Mouse (Mus musculus): ENCODE data around the gene Btg1. TPM values are rescaled to one million over a fixed set of nuclear protein-coding genes. Genes with fewer than 3 reads are reported as not detected.

Gene Btg1
- total and polyA plus RNA-seq, 2 experiments from 2014 or later = 24.7 to 28.7 TPM

DNA sequence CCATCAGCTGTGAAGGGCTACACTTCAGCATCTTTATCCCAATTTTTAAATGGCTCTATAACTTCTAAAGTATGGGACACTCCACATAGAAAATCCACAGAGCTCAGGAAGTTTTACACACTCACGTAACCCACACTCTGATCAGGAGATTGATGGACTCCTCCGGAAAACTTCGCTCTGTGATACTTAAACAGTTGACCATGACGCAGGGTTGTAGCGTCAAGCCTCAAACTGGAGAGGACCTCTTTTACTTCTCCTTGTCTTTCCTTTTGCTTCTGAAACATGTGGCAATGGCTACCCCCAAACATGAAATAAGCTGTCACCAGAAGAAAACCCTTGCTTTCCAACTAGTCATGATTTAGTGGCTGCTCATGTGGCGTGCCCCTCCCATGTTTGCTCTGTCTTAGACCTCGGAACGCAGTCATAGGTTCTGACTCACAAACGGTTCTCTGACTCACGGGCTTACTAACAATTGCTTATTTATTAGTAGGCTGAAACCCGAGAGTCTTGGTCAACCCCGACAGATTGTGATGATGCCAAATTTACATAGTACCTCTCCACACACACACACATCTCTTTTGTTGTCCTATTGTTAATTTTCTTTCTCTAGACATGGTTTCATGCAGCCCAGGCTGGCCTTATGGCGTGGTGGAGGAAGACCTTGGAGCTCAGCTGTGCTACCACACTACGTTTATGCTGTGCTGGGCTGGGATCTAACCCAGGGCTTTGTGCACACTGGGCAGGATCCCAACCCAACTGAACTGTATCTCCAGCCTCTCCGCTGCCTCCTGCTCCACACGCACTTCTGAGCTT lies 11.5 kb downstream of the Btg1 start:
- no peak for TF ChIP-seq EP300 (IDR thresholded peaks at IDR 0.05; ENCODE audit: low read depth)
- no peak overlapping the region for H3K4me3 ChIP-seq (ENCODE audit: low read depth, low read length)
- H3K27ac ChIP-seq (ENCODE audit: low read depth) = no peak overlapping the region
- ATAC-seq (ENCODE audit: insufficient read depth, low read depth) (no peak), DNase-seq (ENCODE audit: low spot score) (no peak)
- H3K36me3 ChIP-seq (replicated peaks; ENCODE audit: control insufficient read depth, insufficient read depth, low read length) = peaks cover 14% of the 10 kb centered on the region
- no peaks in the 10 kb centered on the region for H3K27me3 ChIP-seq (ENCODE audit: control insufficient read depth, insufficient read depth, low read length)
- H3K9ac ChIP-seq (replicated peaks; ENCODE audit: low read depth, low read length) = no peak overlapping the region
- WGBS = 90% methylated on average over 16 of the region's 16 CpGs
- H3K4me1 ChIP-seq (ENCODE audit: control insufficient read depth, insufficient read depth) = peaks cover 28% of the 10 kb centered on the region
- no peaks in the 10 kb centered on the region for H3K9me3 ChIP-seq (replicated peaks; ENCODE audit: control insufficient read depth, low read length)
- H3K4me2 ChIP-seq (ENCODE audit: low read depth, low read length) = no peak overlapping the region

DNA sequence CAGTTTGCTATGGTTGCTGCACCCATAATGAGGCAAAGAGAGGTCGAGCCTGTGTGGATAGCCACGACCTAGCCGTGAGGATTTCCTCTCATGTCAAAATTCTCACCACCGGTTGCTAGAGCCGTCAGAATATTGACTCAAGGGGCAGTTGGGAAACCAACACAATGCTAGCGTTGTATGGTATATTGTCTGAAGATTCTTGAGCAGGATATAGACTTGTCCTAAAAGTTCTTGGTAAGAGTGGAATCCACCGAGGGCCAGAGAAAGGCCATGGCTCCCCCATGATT lies 12.1 kb downstream of the Btg1 start:
- Histone ChIP-seq H3K27ac (ENCODE audit: low read depth) (no peak overlapping the region), H3K4me1 (ENCODE audit: control insufficient read depth, insufficient read depth) (peaks cover 26% of the 10 kb centered on the region), H3K36me3 (replicated peaks; ENCODE audit: control insufficient read depth, insufficient read depth, low read length) (peaks cover 11% of the 10 kb centered on the region), H3K4me2 (ENCODE audit: low read depth, low read length) (no peak overlapping the region), H3K27me3 (ENCODE audit: control insufficient read depth, insufficient read depth, low read length) (no peaks in the 10 kb centered on the region), H3K4me3 (ENCODE audit: low read depth, low read length) (no peak overlapping the region), H3K9ac (replicated peaks; ENCODE audit: low read depth, low read length) (no peak overlapping the region), H3K9me3 (replicated peaks; ENCODE audit: control insufficient read depth, low read length) (no peaks in the 10 kb centered on the region)
- TF ChIP-seq CTCF (IDR thresholded peaks at IDR 0.05; ENCODE audit: low read depth) (no peak), EP300 (IDR thresholded peaks at IDR 0.05; ENCODE audit: low read depth) (no peak)
- 83% methylated on average over 7 of the region's 7 CpGs for WGBS
- ATAC-seq (ENCODE audit: insufficient read depth, low read depth) (no peak), DNase-seq (ENCODE audit: low spot score) (no peak)

DNA sequence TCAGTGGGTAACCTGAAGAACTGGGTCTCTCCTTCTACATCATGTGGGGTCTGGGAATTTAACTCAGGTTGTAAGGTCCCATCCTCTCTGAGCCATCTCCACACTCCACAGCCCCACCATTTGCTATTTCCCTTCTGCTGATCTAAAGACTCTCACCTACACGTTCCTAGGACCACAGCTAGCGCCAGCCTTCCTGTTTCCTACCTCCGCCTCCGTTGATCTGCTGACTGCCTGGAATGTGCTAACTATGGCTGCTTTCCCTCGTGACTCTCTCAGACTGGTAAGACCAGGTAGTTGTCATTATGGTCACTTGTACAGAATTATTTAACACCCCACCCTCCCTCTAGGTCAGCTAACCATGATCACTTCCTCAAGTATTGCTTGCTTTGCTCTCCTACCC lies 13.3 kb downstream of the Btg1 start:
- Histone ChIP-seq H3K9me3 (replicated peaks; ENCODE audit: control insufficient read depth, low read length) (no peaks in the 10 kb centered on the region), H3K4me2 (ENCODE audit: low read depth, low read length) (no peak overlapping the region), H3K27ac (ENCODE audit: low read depth) (no peak overlapping the region), H3K4me1 (ENCODE audit: control insufficient read depth, insufficient read depth) (peaks cover 27% of the 10 kb centered on the region), H3K27me3 (ENCODE audit: control insufficient read depth, insufficient read depth, low read length) (no peaks in the 10 kb centered on the region), H3K9ac (replicated peaks; ENCODE audit: low read depth, low read length) (no peak overlapping the region), H3K36me3 (replicated peaks; ENCODE audit: control insufficient read depth, insufficient read depth, low read length) (peaks cover 8% of the 10 kb centered on the region), H3K4me3 (ENCODE audit: low read depth, low read length) (no peak overlapping the region)
- ATAC-seq (ENCODE audit: insufficient read depth, low read depth) (no peak), DNase-seq (ENCODE audit: low spot score) (no peak)
- 38% methylated on average over 5 of the region's 5 CpGs for WGBS
- TF ChIP-seq CTCF (IDR thresholded peaks at IDR 0.05; ENCODE audit: low read depth) (no peak), EP300 (IDR thresholded peaks at IDR 0.05; ENCODE audit: low read depth) (no peak)

DNA sequence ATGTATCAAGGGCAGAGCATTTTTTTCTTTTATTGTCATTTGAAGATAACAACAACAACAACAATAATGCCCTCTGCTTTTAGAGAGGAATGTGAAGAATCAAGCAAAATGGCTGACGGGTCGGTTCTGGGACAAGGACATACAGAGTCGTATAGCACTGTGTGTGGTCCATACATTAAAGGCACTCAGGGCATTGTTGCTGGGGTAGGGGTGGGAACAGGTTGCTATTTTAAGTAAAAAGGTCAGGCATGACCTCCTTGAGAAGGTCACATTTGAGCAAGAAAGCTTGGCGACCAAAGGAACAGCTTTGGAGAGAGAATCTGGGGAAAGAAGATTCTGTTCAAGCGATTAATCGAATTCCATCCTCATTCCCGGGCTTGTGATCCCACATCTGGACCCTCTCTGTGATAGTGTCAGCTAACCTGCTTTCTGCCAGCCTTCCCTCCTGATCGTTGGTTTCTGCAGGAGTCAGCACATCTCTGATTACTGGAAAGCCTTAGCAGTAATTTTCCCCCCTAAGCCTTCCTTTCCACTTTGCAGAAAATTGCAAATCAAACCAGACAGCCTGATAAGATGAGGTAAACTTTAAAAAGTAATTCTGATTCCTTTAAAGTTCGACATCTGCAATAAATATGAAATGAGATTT lies 14.4 kb downstream of the Btg1 start:
- Histone ChIP-seq H3K4me1 (ENCODE audit: control insufficient read depth, insufficient read depth) (peaks cover 20% of the 10 kb centered on the region; the same call in 1 of the 2 replicates), H3K4me2 (ENCODE audit: low read depth, low read length) (no peak overlapping the region), H3K9ac (replicated peaks; ENCODE audit: low read depth, low read length) (no peak overlapping the region), H3K27me3 (ENCODE audit: control insufficient read depth, insufficient read depth, low read length) (no peaks in the 10 kb centered on the region), H3K36me3 (replicated peaks; ENCODE audit: control insufficient read depth, insufficient read depth, low read length) (peaks cover 8% of the 10 kb centered on the region), H3K27ac (ENCODE audit: low read depth) (no peak overlapping the region), H3K4me3 (ENCODE audit: low read depth, low read length) (no peak overlapping the region), H3K9me3 (replicated peaks; ENCODE audit: control insufficient read depth, low read length) (no peaks in the 10 kb centered on the region)
- no peak for TF ChIP-seq EP300 (IDR thresholded peaks at IDR 0.05; ENCODE audit: low read depth)
- TF ChIP-seq CTCF (IDR thresholded peaks at IDR 0.05; ENCODE audit: low read depth) = no peak
- no peak for ATAC-seq (ENCODE audit: insufficient read depth, low read depth)
- DNase-seq (ENCODE audit: low spot score) = no peak
- 59% methylated on average over 9 of the region's 9 CpGs for WGBS

DNA sequence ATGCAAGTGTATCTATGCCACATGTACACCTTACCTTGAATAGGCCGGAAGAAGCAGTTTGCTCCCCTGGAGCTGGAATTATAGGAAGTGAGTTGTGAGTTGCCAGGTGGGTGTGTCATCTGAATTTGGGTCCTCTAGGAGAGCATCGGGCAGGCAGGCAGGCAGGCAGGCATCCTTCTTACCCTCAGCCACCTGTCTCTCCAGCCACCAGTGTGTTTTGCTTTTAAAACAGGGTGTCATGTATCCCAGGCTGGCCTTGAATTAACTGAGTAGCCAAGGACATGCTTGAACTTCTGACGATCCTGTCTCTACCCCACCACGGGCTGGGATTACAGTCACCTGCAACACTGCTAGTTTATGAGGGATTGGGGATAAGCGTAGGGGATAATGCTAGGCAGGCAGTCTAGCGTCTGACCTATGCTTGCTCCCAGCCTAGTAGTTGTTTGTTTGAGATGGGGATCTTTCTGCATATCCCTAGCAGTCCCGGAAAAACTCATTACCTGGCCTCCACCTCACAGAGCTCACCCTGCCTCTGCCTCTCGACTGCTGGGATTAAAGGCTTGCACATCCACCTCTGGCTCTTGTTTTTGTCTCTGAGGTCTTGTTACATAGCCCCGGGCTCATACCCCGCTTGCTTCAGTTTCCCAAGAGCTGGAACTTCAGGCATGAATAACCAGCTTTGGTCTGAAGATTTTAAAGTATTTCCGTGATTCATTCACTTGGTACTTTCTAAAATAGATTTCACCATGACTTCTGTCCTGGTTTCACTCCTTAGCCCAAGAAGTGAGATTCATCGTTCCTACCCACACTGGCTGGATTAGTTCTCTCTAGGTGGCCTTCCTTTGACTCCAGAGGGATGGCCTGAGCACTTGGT lies 15.7 kb downstream of the Btg1 start:
- Histone ChIP-seq H3K4me3 (ENCODE audit: low read depth, low read length) (no peak overlapping the region), H3K9ac (replicated peaks; ENCODE audit: low read depth, low read length) (no peak overlapping the region), H3K9me3 (replicated peaks; ENCODE audit: control insufficient read depth, low read length) (no peaks in the 10 kb centered on the region), H3K36me3 (replicated peaks; ENCODE audit: control insufficient read depth, insufficient read depth, low read length) (peaks cover 8% of the 10 kb centered on the region), H3K27ac (ENCODE audit: low read depth) (no peak overlapping the region), H3K4me1 (ENCODE audit: control insufficient read depth, insufficient read depth) (peaks cover 13% of the 10 kb centered on the region; the same call in 1 of the 2 replicates), H3K4me2 (ENCODE audit: low read depth, low read length) (no peak overlapping the region), H3K27me3 (ENCODE audit: control insufficient read depth, insufficient read depth, low read length) (no peaks in the 10 kb centered on the region)
- WGBS = 75% methylated on average over 12 of the region's 12 CpGs
- TF ChIP-seq EP300 (IDR thresholded peaks at IDR 0.05; ENCODE audit: low read depth) (no peak), CTCF (IDR thresholded peaks at IDR 0.05; ENCODE audit: low read depth) (no peak)
- DNase-seq (ENCODE audit: low spot score) = no peak
- ATAC-seq (ENCODE audit: insufficient read depth, low read depth) = no peak
